Mouse (Mus musculus) activated CD4-positive, CD25-positive, alpha-beta regulatory T cell, adult 4 months (primary cell): ENCODE measurements around the gene Sebox. TPM values are rescaled to one million over a fixed set of nuclear protein-coding genes. Genes with fewer than 3 reads are reported as not detected.
A peak's percentile ranks its signal among the peaks of the same experiment; 100 is the strongest.
"Not testable (repeated sequence)": the region's sequence is repeated elsewhere in the genome, so short reads cannot be mapped to it uniquely, and the experiment has no call there.

ENCODE experiments used
- ATAC-seq: one replicate; pipeline ENCODE4 v1.8.0; 2017
- polyA plus RNA-seq, 2 experiments: library from polyadenylated mRNA; unstranded; fragments of 100-300 nt; shearing (Covaris generic); gene quantifications; one replicate each; pipeline ENCODE4 v1.2.1; 2017

The Sebox gene
- polyA plus RNA-seq, 2 experiments from 2014 or later, result not detected

DNA sequence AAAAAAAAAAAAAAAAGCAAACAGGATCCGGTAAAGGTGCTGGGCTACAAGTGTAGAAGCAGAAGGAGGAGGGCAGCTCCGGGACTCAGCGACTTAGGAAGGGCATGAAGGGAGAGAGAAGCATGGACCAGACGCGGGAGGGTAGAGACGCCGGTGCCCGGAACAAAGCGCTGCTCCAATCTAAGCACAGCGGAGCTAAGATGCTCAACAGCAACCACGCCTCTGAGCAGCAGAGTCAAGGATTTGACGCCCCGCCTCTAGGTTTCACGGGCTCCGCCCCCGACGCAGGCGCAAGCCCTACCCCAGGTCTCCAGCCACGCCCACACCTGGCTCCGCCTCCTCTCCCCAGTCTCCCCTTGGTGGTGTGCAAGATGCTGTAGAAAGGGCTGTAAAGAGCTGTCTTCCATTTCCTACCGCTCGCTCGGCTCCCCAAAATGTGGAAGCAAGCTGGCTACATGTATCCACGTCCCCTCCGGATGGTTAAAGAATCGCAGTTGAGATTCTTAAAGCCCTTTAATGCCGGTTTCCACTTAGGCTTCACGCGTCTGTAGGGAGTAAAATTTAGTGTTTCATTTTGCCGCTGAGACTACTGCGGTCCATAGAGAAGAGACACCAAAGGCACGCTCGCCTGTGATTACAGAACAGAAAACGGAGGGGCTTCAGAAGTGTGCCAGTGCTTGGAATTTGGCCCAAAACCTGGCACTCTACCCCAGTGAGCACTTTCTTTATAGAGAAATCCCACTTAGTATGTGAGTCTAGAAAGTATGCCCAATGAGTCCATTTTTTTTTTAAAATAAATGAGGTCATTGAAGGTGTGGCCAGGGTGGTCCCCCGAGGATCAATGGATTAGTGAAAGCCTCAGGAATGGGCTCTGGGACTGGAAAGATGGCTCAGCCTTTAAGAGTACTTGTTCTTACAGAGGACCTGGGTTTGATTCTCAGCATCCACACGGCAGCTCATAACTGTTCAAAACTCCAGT, 5.4 kb upstream of the Sebox start, which contains the start of gene Sarm1:
Gene Sarm1, minus strand, starts transcription at position 211 of the 979 bp plus-strand sequence.
- peak; percentile 99 for ATAC-seq

DNA sequence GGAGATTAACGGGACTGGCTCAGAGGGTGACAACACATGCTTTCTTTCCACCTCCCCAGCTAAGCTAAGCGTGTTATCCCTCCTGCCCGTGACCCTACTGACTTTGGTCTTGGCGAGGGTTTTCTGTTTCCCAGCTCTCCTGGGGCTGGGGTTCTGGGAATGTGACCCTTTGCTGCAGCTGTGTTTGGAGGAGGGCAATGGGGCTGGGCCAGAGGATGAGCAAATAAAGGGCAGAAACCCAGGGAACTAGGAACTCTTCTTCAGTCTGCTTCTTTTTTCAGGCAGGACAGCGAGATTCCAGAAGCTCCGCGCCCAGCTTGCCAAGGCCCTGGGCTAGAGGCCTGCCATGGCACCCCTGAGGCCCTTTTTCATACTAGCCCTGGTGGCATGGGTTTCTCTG, 4.2 kb upstream of the Sebox start, which contains the start of gene Vtn:
Gene Vtn, plus strand, starts transcription at position 88 of the 400 bp plus-strand sequence.
- no peak for ATAC-seq

DNA sequence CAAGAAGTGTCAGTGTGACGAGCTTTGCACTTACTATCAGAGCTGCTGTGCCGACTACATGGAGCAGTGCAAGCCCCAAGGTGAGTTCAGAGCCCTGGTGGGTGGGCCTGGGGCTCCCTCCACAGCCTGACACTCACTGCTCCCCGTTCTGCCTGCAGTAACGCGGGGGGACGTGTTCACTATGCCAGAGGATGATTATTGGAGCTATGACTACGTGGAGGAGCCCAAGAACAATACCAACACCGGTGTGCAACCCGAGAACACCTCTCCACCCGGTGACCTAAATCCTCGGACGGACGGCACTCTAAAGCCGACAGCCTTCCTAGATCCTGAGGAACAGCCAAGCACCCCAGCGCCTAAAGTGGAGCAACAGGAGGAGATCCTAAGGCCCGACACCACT, 3.7 kb upstream of the Sebox start:
- no peak for ATAC-seq

DNA sequence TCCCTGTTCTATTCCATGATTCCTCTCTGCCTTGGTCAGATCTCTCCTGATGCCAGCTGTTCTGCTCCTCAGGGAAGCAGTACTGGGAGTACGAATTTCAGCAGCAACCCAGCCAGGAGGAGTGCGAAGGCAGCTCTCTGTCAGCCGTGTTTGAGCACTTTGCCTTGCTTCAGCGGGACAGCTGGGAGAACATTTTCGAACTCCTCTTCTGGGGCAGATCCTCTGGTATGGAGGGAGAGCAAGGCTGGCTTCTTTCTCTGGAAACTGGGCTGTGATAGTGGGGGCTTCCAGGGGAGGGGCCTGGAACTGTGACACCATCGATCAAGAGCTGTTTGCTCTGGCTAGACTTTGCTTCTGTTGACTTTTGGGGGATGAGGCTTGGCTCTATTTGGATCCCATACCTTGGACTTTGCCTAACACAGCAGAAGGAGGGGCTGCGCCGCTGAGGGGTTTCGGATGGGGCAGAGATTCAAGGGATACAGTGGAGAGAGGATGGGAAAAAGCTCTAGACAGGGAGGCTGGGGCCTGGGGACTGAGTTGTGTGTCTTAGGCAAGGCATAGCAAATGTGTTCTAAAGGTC, 2.5 kb upstream of the Sebox start:
- no peak for ATAC-seq

DNA sequence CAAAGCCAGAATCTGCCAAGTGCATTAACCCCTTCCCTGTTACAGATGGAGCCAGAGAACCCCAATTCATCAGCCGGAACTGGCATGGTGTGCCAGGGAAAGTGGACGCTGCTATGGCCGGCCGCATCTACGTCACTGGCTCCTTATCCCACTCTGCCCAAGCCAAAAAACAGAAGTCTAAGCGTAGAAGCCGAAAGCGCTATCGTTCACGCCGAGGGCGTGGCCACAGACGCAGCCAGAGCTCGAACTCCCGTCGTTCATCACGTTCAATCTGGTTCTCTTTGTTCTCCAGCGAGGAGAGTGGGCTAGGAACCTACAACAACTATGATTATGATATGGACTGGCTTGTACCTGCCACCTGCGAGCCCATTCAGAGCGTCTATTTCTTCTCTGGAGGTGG, 1.7 kb upstream of the Sebox start:
- ATAC-seq, result no peak

DNA sequence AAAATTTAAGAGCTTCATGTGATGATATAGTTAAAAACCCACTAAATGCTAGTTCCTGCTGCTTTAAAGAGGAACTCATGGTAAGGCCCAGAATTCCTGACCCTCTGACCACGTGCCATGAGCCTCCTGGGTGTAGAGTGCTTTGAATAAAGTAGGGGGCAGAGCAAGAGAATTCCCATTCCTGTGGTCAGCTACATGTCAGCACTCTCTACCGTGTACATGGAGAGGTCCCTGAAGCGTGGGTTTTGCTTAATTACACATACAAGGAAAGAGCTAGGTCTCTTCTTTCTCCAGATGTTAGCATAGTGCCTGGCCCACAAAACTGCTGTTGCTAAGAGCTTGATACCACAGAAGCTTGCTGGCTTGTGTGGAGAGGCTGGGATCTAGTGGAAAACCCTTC, 2.2 kb downstream of the Sebox start:
- no peak for ATAC-seq

DNA sequence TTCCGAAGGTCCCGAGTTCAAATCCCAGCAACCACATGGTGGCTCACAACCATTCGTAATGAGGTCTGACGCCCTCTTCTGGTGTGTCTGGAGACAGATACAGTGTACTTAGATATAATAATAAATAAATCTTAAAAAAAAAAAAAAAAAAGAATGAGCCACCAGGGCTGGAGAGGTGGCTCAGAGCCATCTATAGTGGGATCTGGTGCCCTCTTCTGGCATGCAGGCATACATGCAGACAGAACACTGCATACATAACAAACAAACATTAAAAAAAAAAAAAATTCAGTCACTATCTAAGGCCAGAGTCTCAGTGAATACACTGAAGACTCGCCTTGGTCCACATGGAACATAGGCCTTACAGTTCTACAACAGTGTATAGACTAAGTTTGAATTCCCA, 5.9 kb downstream of the Sebox start:
- no peak for ATAC-seq

DNA sequence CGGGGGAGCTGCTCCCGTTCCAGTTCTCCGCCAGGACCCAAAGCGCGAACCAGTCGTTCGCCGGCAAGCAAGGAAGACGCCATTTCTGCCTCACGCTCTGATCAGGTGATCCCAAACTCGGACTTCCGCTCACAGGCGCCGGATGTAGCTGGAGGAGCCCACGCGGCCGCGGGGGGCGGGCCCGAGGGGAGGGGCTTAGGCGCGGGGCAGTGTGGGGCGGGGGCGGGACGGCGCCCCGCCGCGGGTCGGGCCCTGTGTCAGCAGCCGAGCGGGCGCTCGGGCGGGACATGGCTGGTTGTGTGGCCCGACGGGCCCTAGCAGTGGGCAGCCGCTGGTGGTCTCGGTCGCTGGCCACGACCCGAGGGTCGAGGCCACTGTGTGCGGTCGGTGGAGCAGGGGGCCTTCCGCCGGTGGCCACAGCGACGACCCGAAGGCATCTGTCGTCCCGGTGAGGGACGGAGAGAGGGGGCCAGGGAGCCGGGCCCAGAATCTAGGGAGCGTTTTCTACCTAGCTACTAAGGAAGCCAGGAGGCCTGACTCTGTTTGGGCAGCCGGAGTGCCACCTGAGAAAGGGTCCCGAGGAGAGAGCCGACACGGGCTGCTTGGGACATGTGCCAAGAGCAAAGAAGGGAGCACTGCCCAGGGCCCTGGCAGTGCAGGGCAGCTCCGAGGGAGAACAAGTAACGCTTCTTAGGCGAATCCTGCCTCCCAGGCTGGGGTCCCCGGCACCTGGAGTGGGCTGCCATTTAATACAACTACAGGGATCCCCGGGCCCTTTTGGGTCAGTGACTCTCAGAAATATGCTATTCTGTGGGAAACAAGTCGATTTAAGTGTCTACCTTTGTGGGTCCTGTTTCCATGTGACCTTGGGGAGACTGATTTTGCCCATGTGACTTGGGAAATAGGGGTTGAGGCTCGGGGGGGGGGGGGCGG, 9.0 kb downstream of the Sebox start, which contains the start of the genes Tmem199 and Poldip2:
Gene Tmem199, minus strand, starts transcription at position 148 of the 933 bp plus-strand sequence.
Gene Poldip2, plus strand, starts transcription at position 169 of the 933 bp plus-strand sequence.
- peak; percentile 87 for ATAC-seq

DNA sequence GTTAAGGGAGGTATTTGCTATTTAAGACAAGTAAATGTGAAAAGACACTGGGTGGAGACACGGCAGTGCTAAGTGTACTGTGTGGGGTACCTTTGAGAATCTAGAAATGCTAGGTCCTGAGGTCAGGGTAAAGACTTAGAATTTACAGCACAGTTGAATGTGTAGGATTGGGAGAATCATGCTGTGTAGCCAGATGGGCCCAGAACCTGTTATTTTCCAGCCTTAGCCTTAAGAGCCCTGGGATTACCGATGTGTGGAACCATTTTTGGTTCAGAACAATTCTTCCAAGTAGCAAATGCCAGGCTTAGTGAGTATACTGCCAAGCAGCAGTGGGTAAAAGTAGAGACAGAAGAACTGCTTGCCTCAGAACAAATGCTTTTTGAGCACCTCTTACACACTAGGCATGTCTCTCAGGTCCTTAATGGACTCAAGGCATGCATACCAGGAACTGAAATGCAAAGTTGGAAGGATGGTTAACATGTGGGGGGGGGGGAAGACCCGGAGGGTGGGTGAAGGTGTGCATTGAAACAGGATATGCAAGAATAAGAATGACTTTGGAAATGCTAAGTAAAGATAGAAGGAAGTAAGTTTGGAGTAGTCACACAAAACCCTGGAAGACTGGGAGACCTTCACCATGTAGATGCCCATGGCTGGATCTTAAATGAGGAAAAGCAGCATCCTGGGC, 10.0 kb downstream of the Sebox start:
- no peak for ATAC-seq

DNA sequence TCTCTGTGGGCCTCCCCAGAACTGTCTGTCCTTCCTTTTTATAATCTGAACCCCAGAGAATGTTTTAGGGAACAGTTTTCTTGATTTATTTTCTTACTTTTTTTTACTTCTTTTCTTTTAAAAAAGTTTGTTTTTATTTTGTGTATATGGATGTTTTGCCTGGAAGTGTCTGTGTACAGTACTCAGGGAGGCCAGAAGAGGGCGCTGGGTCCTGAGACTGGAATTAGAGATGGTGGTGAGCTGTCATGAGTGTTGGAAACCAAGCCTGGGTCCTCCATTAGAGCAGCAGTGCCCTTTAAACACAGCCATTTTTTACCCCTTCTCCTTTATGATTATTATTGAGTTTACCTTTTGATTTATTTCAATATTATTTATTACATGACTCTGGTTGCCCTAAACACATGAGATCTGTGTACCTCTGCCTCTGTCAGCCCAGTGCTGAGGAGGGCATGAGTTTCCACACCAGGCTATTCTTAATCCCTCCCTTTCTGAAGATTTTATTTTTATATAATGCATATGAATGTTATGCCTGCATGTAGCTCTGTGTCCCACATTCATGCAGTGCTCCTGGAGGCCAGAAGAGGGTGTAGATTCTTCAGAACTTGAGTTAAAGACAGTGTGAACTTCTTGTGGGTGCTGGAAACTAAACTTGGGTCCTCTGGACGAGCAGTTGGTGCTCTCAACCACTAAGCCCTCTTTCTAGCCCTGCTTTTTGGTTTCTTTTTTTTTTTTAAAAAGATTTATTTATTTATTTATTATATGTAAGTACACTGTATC, 12.5 kb downstream of the Sebox start:
- no peak for ATAC-seq

DNA sequence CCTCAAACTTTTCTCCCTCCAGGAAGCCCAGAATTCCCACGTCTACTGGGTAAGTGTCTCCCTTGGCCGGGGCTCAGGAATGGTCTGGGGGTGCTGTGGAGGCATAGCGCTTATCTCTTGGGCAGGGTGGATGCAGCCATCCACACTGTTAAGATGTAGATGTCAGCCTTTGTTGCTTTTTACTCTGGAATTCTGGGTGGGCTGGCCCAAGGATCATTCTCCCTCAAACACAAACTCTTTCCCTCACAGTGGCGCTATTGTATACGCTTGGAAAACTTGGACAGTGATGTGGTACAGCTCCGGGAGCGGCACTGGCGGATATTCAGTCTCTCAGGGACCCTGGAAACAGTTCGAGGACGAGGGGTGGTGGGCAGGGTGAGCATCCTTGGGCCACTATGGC, 15.7 kb downstream of the Sebox start:
- ATAC-seq, result no peak

DNA sequence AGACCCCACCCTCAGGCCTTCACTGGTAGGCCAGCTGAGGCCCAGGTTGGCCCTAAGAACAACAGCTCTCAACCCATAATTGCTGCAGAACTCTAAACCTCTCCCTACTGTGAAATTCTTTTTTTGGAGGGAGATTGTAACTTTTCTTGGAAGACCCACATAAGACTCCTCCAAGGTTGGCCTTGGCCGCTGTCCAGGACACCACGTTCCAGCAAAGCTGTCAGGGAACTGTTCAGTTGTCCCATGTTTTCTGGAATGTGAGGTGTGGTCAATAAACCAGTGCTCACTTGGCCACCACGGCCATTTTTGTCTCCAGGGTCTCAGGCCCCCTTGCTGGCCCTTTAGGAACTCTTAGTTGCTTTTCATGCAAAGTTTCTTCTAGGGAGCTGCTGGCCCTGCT, 18.6 kb downstream of the Sebox start:
- ATAC-seq, result no peak

DNA sequence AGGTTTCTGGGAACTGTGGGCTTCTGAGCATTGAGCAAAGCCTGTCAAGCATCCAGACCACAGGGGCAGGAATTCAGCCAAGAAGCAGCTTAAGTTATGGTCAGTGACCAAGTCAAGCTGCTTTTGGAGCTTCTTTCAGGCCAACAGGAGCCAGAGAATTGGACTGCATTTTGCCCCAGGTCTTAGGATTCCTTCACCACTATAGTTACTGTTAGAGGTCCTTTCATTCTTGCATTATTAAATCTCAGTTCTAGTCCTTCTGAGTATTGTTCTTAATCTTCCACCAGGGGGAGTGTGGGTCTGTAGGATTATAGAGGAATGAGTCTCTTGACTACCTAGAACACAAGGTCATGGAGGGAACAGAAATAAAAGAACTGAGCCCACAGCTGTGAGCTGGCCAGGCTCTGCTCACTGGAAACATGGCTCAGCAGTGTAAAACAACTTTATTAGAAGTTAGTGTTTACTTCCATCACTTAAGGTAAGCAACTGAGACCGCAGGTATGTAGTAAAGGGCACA, 19.3 kb downstream of the Sebox start:
- no peak for ATAC-seq

DNA sequence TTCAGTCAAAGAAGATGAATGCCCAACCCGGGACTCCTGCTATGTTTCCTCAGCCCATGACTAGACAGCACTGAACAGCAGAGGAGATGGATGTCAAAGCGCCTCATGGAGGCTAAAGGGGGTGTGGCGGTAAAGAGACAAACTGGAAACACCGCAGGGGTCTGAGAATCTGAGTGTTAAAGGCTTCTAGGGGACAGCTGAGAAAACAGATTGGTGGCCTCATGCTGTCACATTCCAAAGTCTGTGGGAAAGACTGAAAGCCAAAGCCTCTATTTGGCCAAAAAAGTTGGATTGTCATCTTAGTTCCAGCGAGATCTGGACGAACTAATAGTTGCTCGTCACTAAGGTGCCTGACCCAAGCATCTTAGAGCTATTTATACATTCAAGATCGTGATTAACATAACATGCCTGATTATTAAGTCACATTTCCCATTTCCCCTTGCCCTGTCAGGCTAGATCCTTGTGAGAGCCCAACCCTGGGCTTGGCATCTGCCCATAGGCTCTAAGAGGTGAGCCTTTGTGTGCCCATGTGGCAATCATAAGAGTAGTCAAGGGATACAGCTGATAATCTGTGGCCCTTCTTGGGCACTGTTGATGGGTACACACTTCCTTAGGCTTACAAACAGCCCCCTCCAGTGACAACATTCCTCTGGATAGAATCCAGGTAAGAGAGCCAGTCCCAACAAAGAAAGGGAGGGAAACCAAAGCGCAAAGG, 20.2 kb downstream of the Sebox start:
- ATAC-seq, result no peak

DNA sequence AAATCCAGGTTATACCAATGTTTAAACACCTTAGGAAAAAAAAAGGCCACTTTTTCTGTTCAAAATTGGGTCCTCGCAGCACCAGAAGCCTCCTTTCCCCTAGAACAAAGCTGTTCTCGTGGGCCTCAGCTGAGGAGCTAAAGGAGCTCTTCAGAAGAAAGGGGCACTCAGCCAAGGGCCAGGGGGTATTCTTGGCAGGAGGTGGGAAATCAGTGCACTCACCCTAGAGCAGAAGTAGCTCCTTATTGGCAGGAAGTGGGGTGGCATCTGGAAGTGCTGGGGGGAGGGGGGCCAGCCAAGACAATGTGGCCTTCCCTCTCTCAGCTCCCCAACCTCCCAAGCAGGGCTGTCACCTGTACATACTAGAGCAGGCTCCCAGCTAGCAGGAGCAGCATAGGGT, 21.6 kb downstream of the Sebox start:
- ATAC-seq, result no peak

DNA sequence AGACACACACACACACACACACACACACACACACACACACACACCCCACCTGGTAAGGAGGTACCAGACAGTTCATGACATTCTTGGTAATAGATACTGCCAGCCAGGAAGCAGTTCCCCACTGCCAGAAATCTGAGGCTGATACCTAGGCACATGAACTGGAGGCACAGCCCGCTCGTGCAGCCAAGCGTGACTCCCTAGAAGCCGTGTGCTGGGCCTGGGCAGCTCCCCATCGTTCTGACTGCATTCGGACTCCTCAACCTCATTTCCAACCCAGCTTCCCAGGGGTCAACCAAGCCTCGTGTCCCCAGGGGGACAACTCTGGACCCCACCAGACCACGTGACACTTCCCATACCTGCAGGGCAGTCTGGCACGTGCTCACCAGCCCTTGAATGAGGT, 25.5 kb downstream of the Sebox start:
- ATAC-seq, result no peak

DNA sequence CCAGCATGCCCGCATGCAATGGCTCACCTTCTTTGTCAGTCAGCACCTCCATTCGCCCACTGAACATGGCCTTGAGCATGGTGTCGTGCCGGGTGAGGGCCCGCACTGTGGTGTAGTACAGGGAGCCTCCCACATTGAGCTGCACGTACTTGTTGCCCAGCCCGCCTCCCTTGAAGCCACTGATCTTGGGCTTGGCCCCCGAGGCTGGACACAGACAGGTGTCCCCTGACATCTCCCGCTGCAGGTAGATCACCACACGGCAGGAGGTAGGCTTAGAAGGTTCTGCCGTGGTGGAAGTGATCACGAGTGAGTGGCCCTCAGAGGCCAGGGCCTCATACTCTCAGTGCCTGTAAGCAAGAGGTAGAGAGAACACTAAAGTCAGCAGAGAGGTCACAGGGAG, 26.8 kb downstream of the Sebox start:
- ATAC-seq, result no peak

DNA sequence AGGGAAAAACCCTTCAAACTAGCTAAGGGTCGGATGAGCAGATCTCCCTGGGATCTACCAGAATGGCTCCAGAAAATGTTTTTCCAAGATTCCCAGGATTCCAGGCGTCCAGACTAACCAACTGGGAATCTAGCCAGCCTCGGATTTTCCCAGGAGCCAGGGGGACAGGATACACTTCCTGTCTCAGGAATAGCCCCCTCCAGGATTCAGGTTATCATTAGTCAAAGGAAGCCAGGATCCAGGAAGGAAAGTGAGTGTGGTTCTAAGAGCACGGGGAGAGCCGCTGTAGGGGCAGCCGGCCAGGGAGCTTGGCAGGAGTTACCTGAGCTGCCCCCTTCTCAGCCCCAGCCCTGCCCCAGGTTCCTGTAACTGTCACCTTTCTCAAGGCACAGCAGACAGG, 27.8 kb downstream of the Sebox start:
- ATAC-seq, result no peak

DNA sequence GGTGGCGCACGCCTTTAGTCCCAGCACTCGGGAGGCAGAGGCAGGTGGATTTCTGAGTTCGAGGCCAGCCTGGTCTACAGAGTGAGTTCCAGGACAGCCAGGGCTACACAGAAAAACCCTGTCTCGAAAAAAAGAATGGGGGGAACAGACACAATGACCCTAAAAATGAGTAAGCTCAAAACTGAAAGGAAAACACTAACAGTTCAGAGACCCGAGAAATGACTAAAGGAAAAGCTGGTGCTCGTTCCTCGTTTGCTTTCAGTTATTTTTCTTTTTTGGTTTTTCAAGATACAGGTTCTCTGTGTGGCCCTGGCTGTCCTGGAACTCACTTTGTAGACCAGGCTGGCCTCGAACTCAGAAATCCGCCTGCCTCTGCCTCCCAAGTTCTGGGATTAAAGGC, 28.3 kb downstream of the Sebox start:
- not testable (repeated sequence) for ATAC-seq

DNA sequence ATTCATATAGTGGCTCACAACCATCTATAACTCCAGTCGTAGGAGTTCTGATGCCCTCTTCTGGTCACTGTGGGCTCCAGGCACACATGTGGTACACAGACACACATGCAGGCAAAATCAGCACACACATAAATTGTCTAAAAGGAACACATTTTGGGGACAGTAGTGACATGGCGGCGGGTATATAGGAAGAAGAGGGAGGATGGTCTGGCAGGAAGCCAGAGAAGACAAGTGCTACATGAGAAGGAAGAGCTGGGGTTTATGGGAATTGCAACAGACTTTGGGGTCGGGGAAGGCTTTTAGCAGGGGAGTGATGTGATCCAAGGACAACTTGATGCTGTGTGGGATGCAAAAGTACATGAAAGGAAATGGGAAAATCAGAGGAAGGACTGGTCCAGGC, 31.3 kb downstream of the Sebox start:
- ATAC-seq, result no peak
